Mouse (Mus musculus) embryonic facial prominence, embryonic 12.5 days (tissue): ENCODE data around the gene Gm3285. TPM values are rescaled to one million over a fixed set of nuclear protein-coding genes. Genes with fewer than 3 reads are reported as not detected.

Source experiments
- ATAC-seq: fragments of 200-750 bp; cut with Nextera tagmentation; 2 replicates; pipeline ENCODE4 v1.8.0; 2017; ENCODE audit not compliant: insufficient number of reproducible peaks, insufficient read depth, low FRiP score, low TSS enrichment
- H3K27ac ChIP-seq: fragments of 300-500 bp; sonication (generic); 2 replicates; pipeline ENCODE4 v1.5.1; 2016; ENCODE audit warnings: mild to moderate bottlenecking
- H3K27me3 ChIP-seq: fragments of 300-500 bp; sonication (generic); 2 replicates; pipeline ENCODE4 v1.6.1; 2016; ENCODE audit warnings: mild to moderate bottlenecking, moderate library complexity
- H3K36me3 ChIP-seq: fragments of 300-500 bp; sonication (generic); 2 replicates; pipeline ENCODE4 v1.6.1; 2016; ENCODE audit warnings: mild to moderate bottlenecking
- H3K4me1 ChIP-seq: fragments of 300-500 bp; sonication (generic); 2 replicates; pipeline ENCODE4 v1.6.1; 2016
- H3K4me2 ChIP-seq: fragments of 300-500 bp; sonication (generic); replicated peaks from 2 replicates; pipeline ENCODE4 v1.6.1; 2016; ENCODE audit warnings: mild to moderate bottlenecking, moderate library complexity
- H3K4me3 ChIP-seq: fragments of 300-500 bp; sonication (generic); 2 replicates; pipeline ENCODE4 v1.5.1; 2016; ENCODE audit warnings: mild to moderate bottlenecking
- H3K9ac ChIP-seq: fragments of 300-500 bp; sonication (generic); 2 replicates; pipeline ENCODE4 v1.6.1; 2016; ENCODE audit warnings: mild to moderate bottlenecking, moderate library complexity
- H3K9me3 ChIP-seq: fragments of 300-500 bp; sonication (generic); 2 replicates; pipeline ENCODE4 v1.6.1; 2016; ENCODE audit warnings: mild to moderate bottlenecking, moderate library complexity
- WGBS: fragments of 180-500 bp; shearing (Covaris S2); methylation state at CpG from one replicate; pipeline ENCODE4 v1.1.7; 2016; 5-methylcytosine and 5-hydroxymethylcytosine counted together
- polyA plus RNA-seq: library from polyadenylated mRNA; unstranded; fragments of >200 nt; fragmentation: Nextera tagmentation; extraction: Ambion mirVana; gene quantifications from 2 replicates; pipeline ENCODE4 v1.2.1, GENCODE M21; 2016

The Gm3285 gene
- not detected in 2 replicates for polyA plus RNA-seq

GRCm38 (mm10) chr10:77861675-77862074, at the start of gene Gm3285:
Gene Gm3285 (plus strand): TSS chr10:77861975.
- Histone ChIP-seq H3K4me3 (no peak within 1 kb of the TSS), H3K27ac (no peak within 1 kb of the TSS)
- WGBS = 50% methylated on average over 7 of the region's 7 CpGs

GRCm38 (mm10) chr10:77814382-77814781, 47.4 kb upstream of the Gm3285 start, which contains the start of gene Gm2696:
Gene Gm2696 (plus strand): TSS chr10:77814682.
- no peak within 1 kb of the TSS for H3K4me3 ChIP-seq
- no peak within 1 kb of the TSS for H3K9ac ChIP-seq
- no peak within 1 kb of the TSS for H3K27ac ChIP-seq
- H3K9me3 ChIP-seq = no peaks in the 10 kb centered on the region
- no peaks in the 10 kb centered on the region for H3K27me3 ChIP-seq
- no peak for ATAC-seq
- no peaks in the 10 kb centered on the region for H3K36me3 ChIP-seq
- H3K4me2 ChIP-seq = no peak within 1 kb of the TSS
- H3K4me1 ChIP-seq = no peaks in the 10 kb centered on the region
- WGBS = 55% methylated on average over 4 of the region's 4 CpGs

More at GRCm38 (mm10) chr10:77861675-77862074, at the start of gene Gm3285:
- no peaks in the 10 kb centered on the region for H3K4me1 ChIP-seq
- no peaks in the 10 kb centered on the region for H3K36me3 ChIP-seq
- no peak within 1 kb of the TSS for H3K9ac ChIP-seq
- H3K4me2 ChIP-seq = no peak within 1 kb of the TSS
- H3K27me3 ChIP-seq = no peaks in the 10 kb centered on the region
- H3K9me3 ChIP-seq = no peaks in the 10 kb centered on the region
- ATAC-seq = no peak

DNA sequence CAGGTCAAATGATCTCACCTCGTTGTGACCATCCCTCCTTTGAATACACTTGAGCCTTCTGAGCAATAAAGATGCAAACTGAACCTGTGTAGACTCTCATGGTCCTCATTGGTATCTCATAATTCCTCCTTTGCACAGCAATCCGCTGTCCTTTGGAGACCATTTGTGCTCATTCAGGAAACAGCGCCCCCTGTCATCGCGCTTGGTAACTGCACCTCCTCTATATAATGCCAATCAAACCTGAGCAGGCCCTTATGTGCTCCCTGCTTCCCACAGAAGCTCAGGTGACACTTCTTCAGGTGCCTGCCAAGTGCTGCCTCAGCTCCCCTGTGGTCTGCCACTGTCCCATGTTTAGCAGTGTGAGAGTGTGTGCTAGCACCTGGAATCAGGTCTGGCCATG, 46.3 kb upstream of the Gm3285 start:
- Histone ChIP-seq H3K4me1 (no peaks in the 10 kb centered on the region), H3K4me3 (no peak overlapping the region), H3K9ac (no peak overlapping the region), H3K4me2 (no peak overlapping the region), H3K9me3 (no peaks in the 10 kb centered on the region), H3K27me3 (no peaks in the 10 kb centered on the region), H3K27ac (no peak overlapping the region), H3K36me3 (no peaks in the 10 kb centered on the region)
- WGBS = 39% methylated on average over 5 of the region's 5 CpGs
- ATAC-seq = no peak

DNA sequence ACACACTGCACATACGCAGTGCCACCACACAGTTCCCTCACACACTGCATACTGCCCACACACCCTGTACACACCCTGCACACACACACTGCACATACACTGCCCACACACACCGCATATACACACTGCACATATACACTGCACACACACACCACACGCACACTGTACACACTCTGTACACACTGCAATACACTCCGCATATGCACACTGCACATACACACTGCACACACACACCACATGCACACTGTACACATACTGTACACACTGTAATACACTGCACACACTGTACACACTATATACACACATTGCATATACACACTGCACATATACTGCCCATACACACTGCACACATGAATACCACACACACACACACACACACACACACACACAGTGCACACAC, 43.3 kb upstream of the Gm3285 start:
- Histone ChIP-seq H3K9me3 (no peaks in the 10 kb centered on the region), H3K4me2 (no peak overlapping the region), H3K4me3 (no peak overlapping the region), H3K9ac (no peak overlapping the region), H3K27ac (no peak overlapping the region), H3K36me3 (no peaks in the 10 kb centered on the region), H3K4me1 (no peaks in the 10 kb centered on the region), H3K27me3 (no peaks in the 10 kb centered on the region)
- ATAC-seq = peak; percentile 56; the same call in 1 of the 2 replicates
- WGBS = 95% methylated on average over 4 of the region's 4 CpGs

DNA sequence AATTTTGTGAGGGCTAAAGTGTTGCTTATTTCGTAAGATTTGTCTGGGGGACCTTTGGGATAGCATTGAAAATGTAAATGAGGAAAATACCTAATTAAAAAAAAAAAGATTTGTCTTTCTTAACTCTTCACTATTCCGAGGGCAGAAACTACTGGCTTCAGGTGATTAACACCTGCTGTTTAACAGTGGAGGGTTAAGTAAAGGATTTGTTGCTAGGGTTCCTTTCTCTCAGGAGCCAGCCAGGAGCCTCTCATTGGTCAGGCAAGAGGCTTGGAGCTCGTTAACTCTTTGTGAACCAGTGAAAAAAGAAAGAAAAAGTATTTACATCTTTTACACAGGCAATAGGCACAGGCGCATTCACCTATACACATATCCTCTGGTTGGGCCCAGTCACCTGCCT, 42.6 kb upstream of the Gm3285 start:
- no peaks in the 10 kb centered on the region for H3K9me3 ChIP-seq
- H3K27ac ChIP-seq = no peak overlapping the region
- no peaks in the 10 kb centered on the region for H3K4me1 ChIP-seq
- no peak overlapping the region for H3K4me3 ChIP-seq
- H3K4me2 ChIP-seq = no peak overlapping the region
- H3K36me3 ChIP-seq = no peaks in the 10 kb centered on the region
- H3K27me3 ChIP-seq = no peaks in the 10 kb centered on the region
- 29% methylated on average over 4 of the region's 4 CpGs for WGBS
- no peak overlapping the region for H3K9ac ChIP-seq
- ATAC-seq = no peak

- Histone ChIP-seq H3K27ac (no peak within 1 kb of the TSS), H3K9me3 (no peaks in the 10 kb centered on the region), H3K36me3 (no peaks in the 10 kb centered on the region), H3K4me2 (no peak within 1 kb of the TSS), H3K9ac (no peak within 1 kb of the TSS), H3K4me3 (no peak within 1 kb of the TSS), H3K4me1 (no peaks in the 10 kb centered on the region), H3K27me3 (no peaks in the 10 kb centered on the region)
- no peak for ATAC-seq
- WGBS = 64% methylated on average over 6 of the region's 6 CpGs
These were observed 34.8 kb upstream of the Gm3285 start, which contains the start of gene Krtap10-4 for GRCm38 (mm10) chr10:77826951-77827350. Gene Krtap10-4 (minus strand): TSS chr10:77827095.

GRCm38 (mm10) chr10:77835647-77836046, 26.1 kb upstream of the Gm3285 start, which contains the start of gene Krtap10-10:
Gene Krtap10-10 (plus strand): TSS chr10:77835947.
- 57% methylated on average over 7 of the region's 9 CpGs for WGBS
- ATAC-seq = no peak

GRCm38 (mm10) chr10:77839006-77839405, 22.8 kb upstream of the Gm3285 start:
- ATAC-seq = no peak
- no peak overlapping the region for H3K4me3 ChIP-seq
- no peak overlapping the region for H3K9ac ChIP-seq
- H3K4me1 ChIP-seq = no peaks in the 10 kb centered on the region
- no peaks in the 10 kb centered on the region for H3K27me3 ChIP-seq
- no peaks in the 10 kb centered on the region for H3K36me3 ChIP-seq
- 77% methylated on average over 6 of the region's 6 CpGs for WGBS
- no peak overlapping the region for H3K27ac ChIP-seq
- no peak overlapping the region for H3K4me2 ChIP-seq
- peaks cover 13% of the 10 kb centered on the region; the same call in 1 of the 2 replicates for H3K9me3 ChIP-seq

More at GRCm38 (mm10) chr10:77835647-77836046, 26.1 kb upstream of the Gm3285 start, which contains the start of gene Krtap10-10:
- H3K9ac ChIP-seq = no peak within 1 kb of the TSS
- no peaks in the 10 kb centered on the region for H3K4me1 ChIP-seq
- no peak within 1 kb of the TSS for H3K4me2 ChIP-seq
- H3K36me3 ChIP-seq = no peaks in the 10 kb centered on the region
- H3K9me3 ChIP-seq = no peaks in the 10 kb centered on the region
- H3K27ac ChIP-seq = no peak within 1 kb of the TSS
- H3K27me3 ChIP-seq = no peaks in the 10 kb centered on the region
- no peak within 1 kb of the TSS for H3K4me3 ChIP-seq

DNA sequence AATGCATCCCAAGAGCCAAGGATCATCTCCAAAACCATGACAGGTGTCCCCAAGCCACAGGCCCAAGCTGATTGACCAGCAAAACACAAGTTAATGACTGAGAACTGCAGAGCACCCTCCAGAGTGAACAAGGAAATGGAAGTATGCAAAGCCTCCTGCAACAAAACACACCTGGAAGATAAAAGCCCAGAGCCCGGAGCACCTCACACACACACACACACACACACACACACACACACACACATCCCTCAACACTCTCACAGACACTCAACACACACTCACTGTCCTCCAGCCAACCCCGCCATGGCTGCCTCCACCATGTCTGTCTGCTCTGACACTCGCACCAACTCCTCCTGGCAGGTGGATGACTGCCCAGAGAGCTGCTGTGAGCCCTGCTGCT, 15.3 kb upstream of the Gm3285 start, which contains the start of gene Gm36176:
Gene Gm36176, plus strand, starts transcription at position 301 of the 400 bp plus-strand sequence.
- no peak for ATAC-seq

GRCm38 (mm10) chr10:77846961-77847360, 14.8 kb upstream of the Gm3285 start:
- Histone ChIP-seq H3K27ac (no peak overlapping the region), H3K9me3 (peaks cover 15% of the 10 kb centered on the region; the same call in 1 of the 2 replicates), H3K4me1 (no peaks in the 10 kb centered on the region), H3K4me3 (no peak overlapping the region), H3K27me3 (no peaks in the 10 kb centered on the region), H3K36me3 (no peaks in the 10 kb centered on the region), H3K9ac (no peak overlapping the region), H3K4me2 (no peak overlapping the region)
- ATAC-seq = no peak
- WGBS = 18% methylated on average over 2 of the region's 2 CpGs

More for the DNA sequence above, 15.3 kb upstream of the Gm3285 start, which contains the start of gene Gm36176:
- Histone ChIP-seq H3K4me1 (no peaks in the 10 kb centered on the region), H3K4me2 (no peak within 1 kb of the TSS), H3K36me3 (no peaks in the 10 kb centered on the region), H3K27ac (no peak within 1 kb of the TSS), H3K9me3 (peaks cover 15% of the 10 kb centered on the region; the same call in 1 of the 2 replicates), H3K4me3 (no peak within 1 kb of the TSS), H3K9ac (no peak within 1 kb of the TSS), H3K27me3 (no peaks in the 10 kb centered on the region)
- WGBS = 54% methylated on average over 3 of the region's 3 CpGs

DNA sequence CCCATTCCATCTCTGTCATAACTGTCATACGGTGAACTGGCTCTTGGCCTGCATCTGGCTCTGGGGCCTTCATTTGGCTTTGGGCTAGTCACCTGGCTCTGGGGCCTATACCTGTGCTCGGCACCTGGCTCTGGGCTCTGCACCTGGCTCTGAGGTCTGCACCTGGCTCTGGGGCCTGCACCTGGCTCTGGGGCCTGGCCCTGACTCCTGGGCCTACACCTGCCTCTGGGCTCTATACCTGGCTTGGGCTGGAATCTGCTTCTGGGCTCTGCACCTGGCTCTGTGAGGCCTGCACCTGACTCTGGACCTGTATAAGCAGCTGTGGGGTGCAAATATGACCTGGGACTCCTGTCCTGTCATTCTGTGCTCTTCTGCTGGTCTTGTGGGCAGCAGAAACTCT, 14.2 kb upstream of the Gm3285 start:
- no peaks in the 10 kb centered on the region for H3K27me3 ChIP-seq
- no peak for ATAC-seq
- peaks cover 15% of the 10 kb centered on the region; the same call in 1 of the 2 replicates for H3K9me3 ChIP-seq
- H3K36me3 ChIP-seq = no peaks in the 10 kb centered on the region
- H3K4me1 ChIP-seq = no peaks in the 10 kb centered on the region
- H3K27ac ChIP-seq = no peak overlapping the region
- WGBS = 82% methylated on average over 2 of the region's 2 CpGs
- no peak overlapping the region for H3K4me3 ChIP-seq
- H3K9ac ChIP-seq = no peak overlapping the region
- no peak overlapping the region for H3K4me2 ChIP-seq

DNA sequence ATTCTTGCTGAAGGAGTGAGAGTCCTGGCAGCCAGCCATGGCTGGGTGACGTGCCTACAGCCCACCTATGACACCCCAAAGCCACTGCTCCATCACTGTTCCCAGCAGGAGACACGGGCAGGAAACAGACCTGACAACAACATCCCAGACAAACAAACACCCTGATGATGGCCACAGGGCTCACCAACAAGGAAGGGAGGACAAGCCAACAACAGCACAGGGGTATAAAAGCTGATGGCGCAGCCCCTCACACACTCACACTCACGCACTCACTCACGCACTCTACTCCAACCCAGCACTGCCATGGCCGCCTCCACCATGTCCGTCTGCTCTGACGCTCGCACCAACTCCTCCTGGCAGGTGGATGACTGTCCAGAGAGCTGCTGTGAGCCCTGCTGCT, 9.2 kb upstream of the Gm3285 start, which contains the start of gene Gm10318:
Gene Gm10318, plus strand, starts transcription at position 301 of the 400 bp plus-strand sequence.
- Histone ChIP-seq H3K4me1 (no peaks in the 10 kb centered on the region), H3K36me3 (no peaks in the 10 kb centered on the region), H3K27me3 (peaks cover 3% of the 10 kb centered on the region; the same call in 1 of the 2 replicates), H3K4me3 (no peak within 1 kb of the TSS), H3K4me2 (no peak within 1 kb of the TSS), H3K9ac (no peak within 1 kb of the TSS), H3K27ac (no peak within 1 kb of the TSS), H3K9me3 (no peaks in the 10 kb centered on the region)
- ATAC-seq = no peak
- 69% methylated on average over 9 of the region's 9 CpGs for WGBS
